Mouse (Mus musculus) right cerebral cortex, postnatal 25 days (tissue): Measurements from ENCODE around the gene Zfp287.
"Not testable (repeated sequence)": the region's sequence is repeated elsewhere in the genome, so short reads cannot be mapped to it uniquely, and the experiment has no call there.

Experiments
- DNase-seq: peaks from one replicate; pipeline ENCODE4 v3.0.0; 2022

The Zfp287 gene

GRCm38 (mm10) chr11:62731311-62732021 lies at the start of gene Zfp287:
Gene Zfp287 (minus strand): TSS chr11:62731905.
- peak; percentile 91 for DNase-seq

GRCm38 (mm10) chr11:62776510-62776909 lies 44.8 kb upstream of the Zfp287 start:
- no peak for DNase-seq

- DNase-seq = no peak
Measured at GRCm38 (mm10) chr11:62760755-62761457, 29.2 kb upstream of the Zfp287 start.

- no peak for DNase-seq
Measured at GRCm38 (mm10) chr11:62758491-62758890, 26.8 kb upstream of the Zfp287 start.

GRCm38 (mm10) chr11:62757906-62758305 lies 26.2 kb upstream of the Zfp287 start:
- DNase-seq = no peak

GRCm38 (mm10) chr11:62757143-62757507 lies 25.4 kb upstream of the Zfp287 start:
- DNase-seq = no peak

- peak; percentile 86 for DNase-seq
Measured at GRCm38 (mm10) chr11:62756456-62757142, 24.9 kb upstream of the Zfp287 start.

- DNase-seq = no peak
Measured at GRCm38 (mm10) chr11:62752780-62753179, 21.1 kb upstream of the Zfp287 start, which contains the start of gene Gm10428. Gene Gm10428 (plus strand): TSS chr11:62753100.

GRCm38 (mm10) chr11:62752191-62752590 lies 20.5 kb upstream of the Zfp287 start:
- no peak for DNase-seq

GRCm38 (mm10) chr11:62749445-62749844 lies 17.7 kb upstream of the Zfp287 start:
- DNase-seq = not testable (repeated sequence)

- DNase-seq = no peak
Measured at GRCm38 (mm10) chr11:62748062-62748461, 16.4 kb upstream of the Zfp287 start.

GRCm38 (mm10) chr11:62747227-62747626 lies 15.5 kb upstream of the Zfp287 start:
- DNase-seq = no peak

- DNase-seq = peak; percentile 73
Measured at GRCm38 (mm10) chr11:62746001-62746533, 14.4 kb upstream of the Zfp287 start.

- DNase-seq = peak; percentile 54
Measured at GRCm38 (mm10) chr11:62744103-62744502, 12.4 kb upstream of the Zfp287 start.

- no peak for DNase-seq
Measured at GRCm38 (mm10) chr11:62742261-62742957, 10.7 kb upstream of the Zfp287 start.

GRCm38 (mm10) chr11:62741186-62741585 lies 9.5 kb upstream of the Zfp287 start:
- DNase-seq = no peak

GRCm38 (mm10) chr11:62732665-62733064 lies 960 bp upstream of the Zfp287 start:
- no peak for DNase-seq

- DNase-seq = no peak
Measured at GRCm38 (mm10) chr11:62732022-62732387, 300 bp upstream of the Zfp287 start.

- DNase-seq = no peak
Measured at GRCm38 (mm10) chr11:62728276-62728675, 3.4 kb downstream of the Zfp287 start.

GRCm38 (mm10) chr11:62710657-62711056 lies 21.0 kb downstream of the Zfp287 start:
- no peak for DNase-seq

- no peak for DNase-seq
Measured at GRCm38 (mm10) chr11:62708252-62708651, 23.5 kb downstream of the Zfp287 start.

- no peak for DNase-seq
Measured at GRCm38 (mm10) chr11:62706141-62706540, 25.6 kb downstream of the Zfp287 start.

GRCm38 (mm10) chr11:62701218-62701617 lies 30.5 kb downstream of the Zfp287 start:
- no peak for DNase-seq
